Mouse (Mus musculus) CD4-positive, CD25-positive, alpha-beta regulatory T cell, adult 4 months (primary cell): ENCODE measurements around the gene Wnt5a. TPM values are rescaled to one million over a fixed set of nuclear protein-coding genes. Genes with fewer than 3 reads are reported as not detected.

Experiments
- ATAC-seq: one replicate; pipeline ENCODE4 v1.8.0; 2017
- polyA plus RNA-seq, 2 experiments: library from polyadenylated mRNA; unstranded; fragments of 100-300 nt; shearing (Covaris generic); gene quantifications; one replicate each; pipeline ENCODE4 v1.2.1; 2017

The Wnt5a gene
- not detected for polyA plus RNA-seq

DNA sequence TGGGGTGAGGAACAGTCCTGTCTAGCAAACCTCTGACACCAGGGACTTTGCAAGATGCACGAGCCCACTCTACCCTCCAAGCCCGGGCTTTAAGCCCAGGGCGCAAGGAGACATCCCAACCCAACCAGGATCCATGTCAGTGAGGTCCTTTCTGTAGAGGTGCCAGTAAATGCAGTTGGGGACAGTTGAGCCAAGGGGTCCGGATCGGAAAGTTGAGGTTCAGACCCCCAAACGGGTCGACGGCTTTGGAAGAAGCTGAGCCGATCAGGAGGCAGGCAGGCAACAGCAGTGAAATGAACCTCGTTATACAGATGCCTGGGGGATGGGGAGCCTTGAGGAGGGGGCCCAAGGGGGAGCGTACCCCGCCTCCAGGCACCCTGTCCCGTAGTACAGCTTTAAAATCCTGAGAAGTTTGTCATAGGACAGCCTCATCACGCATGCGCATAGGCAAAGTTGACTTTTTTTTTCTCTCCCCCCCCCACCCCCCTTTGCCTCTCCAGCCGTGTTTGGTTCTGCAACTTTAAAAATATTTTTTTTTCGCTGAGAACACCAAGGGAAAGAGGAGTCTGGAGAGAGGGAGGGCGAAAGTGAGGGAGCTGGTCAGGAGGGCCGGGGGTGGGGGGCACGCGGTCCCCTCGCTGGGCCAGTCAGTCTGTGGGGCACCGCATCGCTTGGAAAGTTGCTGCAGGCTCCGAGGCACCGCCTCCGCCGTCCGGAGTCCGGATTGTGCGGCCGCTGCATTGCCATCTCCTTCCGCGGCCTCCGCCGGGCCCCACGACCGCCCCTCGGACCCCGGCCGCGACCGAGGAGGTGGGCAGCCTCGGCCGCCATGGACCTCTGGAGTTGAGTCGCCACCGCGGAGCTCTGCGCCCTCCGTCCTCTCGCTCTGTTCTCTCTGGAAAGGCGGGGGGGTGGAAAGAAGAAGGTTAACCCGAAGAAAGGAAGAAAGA, at the start of gene Wnt5a:
Gene Wnt5a, plus strand, starts transcription at position 650 of the 950 bp plus-strand sequence.
- ATAC-seq: no peak

DNA sequence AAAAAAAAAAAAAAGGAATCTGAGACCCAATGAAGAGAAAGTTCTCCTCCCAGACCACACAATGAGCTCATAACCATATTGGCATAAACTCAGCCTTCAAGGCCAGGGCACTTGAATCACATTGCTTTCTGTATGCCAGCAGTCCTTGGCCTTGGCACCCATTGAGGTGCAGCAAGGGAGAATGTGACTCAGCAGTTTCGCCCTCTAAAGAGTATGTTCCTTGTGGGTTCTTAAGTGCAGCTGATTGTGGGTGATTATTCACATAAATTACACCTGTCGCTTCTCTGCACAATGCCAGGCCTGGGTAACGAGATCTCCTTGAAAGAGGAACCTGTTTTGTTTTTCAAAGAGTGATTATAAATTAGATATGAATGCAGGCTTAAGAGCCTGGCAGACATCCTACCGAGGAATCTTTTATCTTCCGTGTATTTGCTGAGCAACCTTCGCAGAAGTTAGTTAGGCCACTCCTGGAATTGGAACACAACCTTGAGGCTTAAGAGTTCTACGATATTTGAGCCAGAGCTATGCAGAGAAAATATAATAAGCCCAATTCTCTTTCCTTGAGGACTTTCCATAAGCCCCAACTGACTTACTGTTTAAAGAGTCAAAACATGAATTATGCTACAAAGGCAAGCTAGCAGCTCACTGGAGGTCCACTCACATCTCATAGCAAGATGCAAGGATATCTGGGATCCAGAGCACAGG, 48.0 kb upstream of the Wnt5a start:
- no peak for ATAC-seq

DNA sequence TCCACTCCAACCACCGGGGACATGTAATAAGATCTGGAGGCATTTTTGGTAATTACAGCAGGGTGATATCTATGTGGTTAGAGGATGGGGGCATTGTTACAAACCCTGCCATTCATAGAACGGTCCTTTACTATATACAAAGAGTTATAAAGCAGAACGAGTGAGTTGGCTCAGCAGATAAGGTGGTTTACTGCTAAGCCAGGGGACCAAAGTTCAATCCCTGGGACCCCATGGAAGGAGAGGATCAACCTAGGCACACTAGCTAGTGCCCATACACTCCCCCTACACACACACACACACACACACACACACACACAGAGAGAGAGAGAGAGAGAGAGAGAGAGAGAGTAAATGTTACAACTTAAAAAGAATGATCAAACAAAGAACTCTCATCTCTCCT, 47.1 kb upstream of the Wnt5a start:
- ATAC-seq: no peak

DNA sequence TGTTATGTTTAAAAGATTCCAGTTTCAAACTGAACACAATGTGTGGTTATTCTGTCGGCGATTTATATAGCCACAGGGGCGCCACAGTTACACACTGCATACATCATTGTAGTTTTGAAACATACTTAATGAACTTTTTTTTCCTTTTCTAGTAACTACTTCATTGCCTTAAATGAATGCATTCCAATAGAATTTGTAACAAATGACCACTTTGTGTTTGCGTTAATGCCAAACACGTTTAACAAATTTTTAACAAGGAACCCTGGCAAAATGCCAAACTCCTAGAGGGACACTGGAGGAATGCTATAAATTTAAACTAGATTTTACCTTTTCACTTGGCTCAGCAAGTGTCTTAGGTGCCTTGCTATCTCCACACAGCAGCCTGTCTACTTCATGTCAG, 36.6 kb upstream of the Wnt5a start:
- no peak for ATAC-seq

DNA sequence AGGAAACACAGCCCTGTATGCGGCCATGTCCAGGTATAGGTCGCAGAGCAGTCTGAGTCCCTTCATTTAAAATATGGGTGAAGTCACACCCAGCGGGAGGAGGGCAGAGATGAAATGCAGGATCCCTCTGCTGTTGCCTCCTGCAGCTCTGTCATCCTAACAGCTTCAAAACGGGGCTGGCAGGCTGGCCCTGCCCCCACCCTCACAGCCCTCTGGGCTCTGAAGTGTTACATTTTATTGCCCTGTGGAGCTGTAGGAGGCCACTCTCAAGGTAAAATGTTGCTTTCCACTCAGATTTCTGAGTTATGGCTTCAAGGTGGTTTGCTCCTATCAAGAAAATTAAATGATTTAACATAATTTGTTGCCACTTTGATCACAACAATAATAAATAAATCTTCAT, 34.9 kb upstream of the Wnt5a start:
- no peak for ATAC-seq

DNA sequence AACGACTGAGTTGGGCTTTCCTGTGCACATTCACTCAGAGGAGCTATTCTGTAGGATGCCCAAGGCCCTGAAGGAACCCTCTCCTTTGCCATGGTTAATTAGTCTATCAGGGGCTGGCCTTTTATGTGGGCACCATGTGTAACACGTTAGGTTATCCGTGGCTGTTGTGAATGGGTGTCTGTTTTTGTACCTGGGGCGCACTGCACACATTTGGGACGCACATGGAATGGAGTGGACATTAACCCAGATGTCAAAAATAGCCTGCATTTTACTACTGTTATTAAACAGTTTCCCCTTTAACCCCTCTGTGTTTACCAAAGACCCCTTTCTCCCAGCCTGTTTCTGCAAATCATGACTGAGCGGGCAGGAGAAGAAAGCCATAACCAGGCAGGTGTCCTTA, 34.3 kb upstream of the Wnt5a start:
- no peak for ATAC-seq

DNA sequence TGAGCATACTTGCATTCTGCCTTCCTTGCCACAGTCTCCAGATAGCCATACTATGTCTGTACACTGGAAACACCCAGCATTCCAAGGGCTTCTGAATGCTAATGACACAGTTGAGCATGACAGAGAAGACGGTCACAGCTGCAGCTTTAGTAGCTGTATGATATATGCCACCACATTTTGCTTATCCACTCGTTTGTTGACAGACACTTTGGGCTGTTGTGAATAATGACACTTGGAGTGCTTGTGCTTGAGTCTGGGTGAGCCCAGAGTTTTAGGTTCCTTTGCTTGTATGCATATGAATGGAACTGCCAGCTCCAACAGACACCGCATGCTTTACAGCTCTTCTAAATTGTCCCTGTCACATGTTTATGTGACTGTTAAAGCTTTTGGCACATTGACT, 29.5 kb upstream of the Wnt5a start:
- no peak for ATAC-seq

DNA sequence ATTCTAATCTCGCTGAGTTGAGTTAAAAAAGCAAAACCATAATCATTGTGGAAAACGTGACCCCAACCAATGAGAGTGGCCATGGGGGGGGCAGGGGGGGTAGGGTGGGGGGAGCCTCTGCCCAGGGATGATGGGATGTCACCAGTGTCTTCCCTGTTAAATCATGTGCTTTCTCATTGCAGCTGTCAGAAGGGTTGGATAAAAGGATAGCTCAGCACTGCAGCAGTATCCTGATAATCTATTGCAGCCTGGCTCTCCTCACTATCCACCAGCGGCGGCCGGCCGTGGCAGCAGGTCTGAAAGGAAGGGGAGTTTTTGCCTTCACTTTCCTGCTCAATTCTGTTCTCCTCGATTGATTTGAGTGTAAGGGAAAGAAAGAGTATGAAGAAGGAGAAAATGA, 29.1 kb upstream of the Wnt5a start:
- no peak for ATAC-seq

DNA sequence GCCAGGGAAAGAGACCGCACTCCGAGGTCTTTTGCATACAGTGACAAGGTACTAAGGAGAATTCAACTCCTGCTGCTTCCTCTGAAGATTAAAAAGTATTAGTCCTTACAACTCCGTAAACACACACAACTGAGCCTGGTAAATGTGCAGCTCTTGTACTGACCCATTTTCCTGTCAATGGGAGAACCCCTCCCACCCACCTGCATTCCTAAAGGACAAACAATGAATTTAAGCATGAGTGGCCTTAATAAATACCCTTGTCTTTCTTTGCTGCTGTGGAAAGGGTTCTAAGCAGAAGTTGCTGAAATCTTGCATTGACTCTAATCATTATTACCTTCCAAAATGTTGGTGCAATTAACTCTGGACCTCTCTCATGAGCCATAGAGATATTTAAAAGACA, 27.8 kb upstream of the Wnt5a start:
- no peak for ATAC-seq

DNA sequence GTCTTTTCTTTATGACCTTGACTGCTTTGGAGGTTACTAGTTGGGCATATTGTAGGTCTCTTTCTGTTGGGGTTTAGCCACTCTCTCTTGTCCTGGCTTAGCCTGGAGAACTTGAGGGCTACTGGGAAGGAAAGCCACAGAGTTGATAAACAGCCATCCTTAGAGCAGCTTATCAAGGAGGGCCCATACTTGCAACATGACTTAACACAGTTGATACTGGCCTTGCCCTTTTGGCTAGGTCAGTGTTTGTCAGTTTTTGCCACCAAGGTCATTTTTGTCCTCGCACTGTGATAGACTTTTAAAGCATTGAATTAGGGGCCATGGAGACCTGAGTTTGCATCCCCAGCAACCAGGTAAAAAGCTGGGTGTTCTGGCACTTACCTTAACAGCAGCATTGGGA, 23.7 kb upstream of the Wnt5a start:
- no peak for ATAC-seq

DNA sequence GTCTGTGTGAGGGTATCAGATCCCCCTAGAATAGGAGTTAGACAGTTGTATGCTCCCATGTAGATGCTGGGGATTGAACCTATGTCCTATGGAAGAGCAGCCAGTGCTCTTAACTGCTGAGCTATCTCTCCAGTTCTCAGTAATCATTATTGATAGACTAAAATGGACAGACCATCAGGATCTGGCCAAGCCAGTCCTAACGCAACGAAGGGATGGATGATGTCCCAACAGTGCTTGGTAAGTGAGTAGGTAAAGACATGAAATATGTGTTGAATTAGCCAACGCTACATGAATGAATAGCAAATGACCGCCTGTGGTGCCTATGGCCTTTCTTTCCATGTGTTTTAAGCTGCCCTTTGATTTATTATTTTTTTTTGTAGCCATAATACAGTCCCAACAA, 10.7 kb upstream of the Wnt5a start:
- ATAC-seq: no peak

DNA sequence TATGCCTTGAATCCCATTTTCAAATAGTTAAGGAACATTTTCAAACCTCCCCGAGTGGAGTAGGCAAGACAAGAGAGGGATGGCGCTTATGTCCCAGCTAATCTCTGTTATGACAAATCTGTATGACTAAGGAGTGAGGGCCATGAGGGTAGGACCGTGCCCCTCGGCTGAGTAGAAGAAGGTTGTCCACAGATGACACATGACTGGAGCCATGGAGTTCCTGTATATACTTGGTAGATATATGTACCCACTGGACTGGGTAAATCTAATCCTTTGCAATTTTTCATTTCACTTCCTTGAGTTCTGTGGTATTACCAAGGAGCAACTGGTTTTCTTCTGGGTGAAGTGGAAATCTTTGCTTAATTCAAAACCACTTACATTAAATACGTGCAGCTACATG, 10.3 kb upstream of the Wnt5a start:
- ATAC-seq: no peak

DNA sequence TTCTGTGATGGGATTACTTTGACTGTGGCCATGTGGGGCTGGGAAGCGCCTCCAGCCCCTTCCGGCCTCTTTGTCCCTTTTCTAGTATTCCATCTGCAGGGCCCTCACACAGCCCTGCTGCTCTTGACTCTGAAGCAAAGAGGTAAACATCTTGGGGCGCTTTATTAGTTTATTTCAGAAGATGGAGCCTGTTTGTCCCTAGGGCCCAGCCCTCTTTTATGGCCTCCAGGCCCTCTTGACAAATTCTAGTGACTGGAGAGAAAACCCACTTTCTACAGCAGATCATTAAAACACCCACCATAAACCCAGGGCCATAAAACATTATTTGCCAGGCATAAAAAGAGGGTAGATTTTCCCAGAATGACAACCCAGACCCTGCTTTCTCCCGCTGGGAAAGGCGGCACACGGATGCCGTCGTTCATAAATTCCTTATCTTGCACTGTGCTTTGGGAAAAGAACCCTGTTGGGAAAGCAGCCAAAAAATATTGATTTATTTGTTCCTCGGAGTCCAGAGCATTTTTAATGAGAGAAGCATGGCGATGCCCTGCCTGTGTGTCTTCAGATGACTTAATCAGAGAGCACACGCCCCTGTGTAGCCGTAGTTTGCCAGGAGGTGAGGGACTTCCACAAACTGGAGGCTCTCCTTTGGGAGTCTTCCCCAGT, 3.2 kb upstream of the Wnt5a start:
- ATAC-seq: no peak

DNA sequence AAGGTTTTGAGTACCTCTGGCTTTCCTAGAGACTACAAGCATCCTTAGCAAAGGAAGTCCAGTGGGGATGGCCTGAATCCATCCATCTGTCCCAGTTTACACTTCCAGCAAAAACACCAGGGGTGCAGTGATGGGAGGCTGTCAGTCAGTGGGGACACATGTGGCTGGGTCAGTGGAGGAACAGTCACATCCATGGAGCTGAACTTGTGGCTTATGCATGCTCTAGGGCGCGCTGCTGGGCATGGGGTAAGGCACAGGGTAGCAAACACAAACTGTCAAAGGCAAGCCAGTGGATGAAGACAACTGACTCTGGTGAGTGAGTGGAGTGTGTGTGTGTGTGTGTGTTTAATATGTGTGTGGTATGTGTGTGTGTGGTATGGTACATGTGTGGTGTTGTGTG, 1.3 kb upstream of the Wnt5a start:
- ATAC-seq: no peak

DNA sequence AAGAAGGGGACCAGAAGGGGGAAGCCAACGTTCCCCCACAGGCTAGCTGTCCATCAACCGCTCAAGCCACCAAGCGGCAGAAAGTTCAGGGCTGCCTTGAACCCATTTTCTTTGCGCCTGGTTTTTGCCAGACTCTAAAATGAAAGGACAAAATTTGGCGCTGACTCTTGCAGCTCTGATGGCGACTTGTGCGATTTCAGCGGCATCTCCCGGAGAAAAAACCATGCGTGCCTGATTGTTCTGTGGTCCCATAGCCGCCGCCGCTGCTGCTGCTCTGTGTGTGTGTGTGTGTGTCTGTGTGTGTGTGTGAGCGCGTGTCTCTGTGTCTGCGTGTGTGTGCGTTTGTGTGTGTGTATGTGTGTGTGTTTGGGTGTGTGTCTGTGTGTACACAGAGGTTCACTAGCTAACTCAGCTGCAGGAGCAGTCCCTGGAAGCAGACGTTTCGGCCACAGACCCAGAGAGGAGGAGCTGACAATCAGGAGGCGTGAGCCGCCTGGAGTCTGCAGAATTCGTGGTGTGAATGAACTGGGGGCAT, 568 bp downstream of the Wnt5a start:
- ATAC-seq: no peak

DNA sequence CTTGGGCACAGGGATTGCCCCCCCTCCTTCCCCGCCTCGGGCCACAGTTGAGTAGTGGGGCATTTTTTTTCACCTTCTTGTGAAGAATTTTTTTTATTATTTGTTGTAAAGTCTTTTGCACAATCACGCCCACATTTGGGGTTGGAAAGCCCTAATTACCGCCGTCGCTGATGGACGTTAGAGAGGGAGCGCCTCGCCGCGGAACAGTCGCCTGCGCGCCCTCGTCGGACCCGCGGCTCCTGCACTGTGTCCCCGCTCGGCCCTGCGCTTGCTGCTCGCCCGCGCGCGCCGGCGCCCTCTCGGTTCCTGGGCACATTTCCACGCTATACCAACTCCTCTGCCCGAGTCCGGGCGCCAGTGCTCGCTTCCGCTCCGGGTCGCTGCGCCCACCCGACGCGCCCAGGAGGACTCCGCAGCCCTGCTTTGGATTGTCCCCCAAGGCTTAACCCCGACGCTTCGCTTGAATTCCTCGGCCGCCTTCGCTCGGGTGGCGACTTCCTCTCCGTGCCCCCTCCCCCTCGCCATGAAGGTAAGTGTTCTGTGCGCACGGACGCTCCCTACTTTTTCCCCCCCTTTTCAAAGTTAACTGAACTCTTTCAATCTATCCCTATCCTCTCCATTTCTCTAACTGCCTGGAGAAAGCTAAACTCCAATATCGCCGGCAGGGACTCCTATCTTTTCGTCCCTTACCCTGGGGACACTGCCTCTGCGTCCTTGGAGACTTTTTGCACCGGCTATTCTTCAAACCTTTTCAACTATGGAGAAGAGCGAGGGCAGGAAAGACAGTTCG, 1.2 kb downstream of the Wnt5a start:
- ATAC-seq: no peak

DNA sequence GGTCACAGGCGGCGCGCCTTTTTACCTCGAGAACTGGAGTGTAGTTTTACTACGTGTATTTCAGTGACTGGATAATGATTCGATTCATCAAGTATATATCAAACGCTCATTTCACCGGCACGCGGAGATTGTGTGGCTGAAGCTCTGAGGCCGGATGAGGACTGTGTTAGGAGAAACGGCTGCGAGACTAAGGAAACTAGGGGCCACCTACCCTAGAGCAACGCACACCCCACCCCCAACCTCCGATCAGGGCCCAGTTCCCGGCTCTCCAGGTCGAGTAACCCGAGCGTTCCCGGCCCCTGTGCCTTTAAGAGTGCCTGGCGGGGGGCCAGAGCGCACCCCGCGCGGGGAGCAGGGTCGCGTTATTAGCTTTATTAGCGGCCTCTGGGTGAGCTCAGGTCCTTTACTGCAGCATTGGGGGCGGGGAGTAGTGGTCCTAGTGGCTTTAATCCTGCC, 1.9 kb downstream of the Wnt5a start:
- ATAC-seq: no peak

DNA sequence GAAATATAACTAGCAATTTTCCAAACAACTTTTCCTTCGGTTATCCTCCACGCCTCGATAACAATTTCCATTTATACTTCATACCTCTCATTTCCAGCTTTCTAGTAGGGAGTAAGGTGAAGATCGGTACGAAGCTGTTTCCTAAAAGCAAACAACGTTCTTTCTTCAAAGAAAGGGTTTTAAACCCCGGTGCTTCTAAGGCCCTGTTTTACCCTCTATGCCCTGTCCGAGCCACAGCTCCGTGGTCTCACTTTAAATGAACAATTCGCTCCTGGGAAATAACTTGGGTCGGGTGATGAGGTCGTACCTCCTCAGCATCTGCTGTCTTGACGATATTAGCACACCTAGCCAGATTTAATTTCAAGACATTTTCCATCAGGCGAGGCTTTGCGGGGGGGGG, 2.5 kb downstream of the Wnt5a start:
- ATAC-seq: no peak

DNA sequence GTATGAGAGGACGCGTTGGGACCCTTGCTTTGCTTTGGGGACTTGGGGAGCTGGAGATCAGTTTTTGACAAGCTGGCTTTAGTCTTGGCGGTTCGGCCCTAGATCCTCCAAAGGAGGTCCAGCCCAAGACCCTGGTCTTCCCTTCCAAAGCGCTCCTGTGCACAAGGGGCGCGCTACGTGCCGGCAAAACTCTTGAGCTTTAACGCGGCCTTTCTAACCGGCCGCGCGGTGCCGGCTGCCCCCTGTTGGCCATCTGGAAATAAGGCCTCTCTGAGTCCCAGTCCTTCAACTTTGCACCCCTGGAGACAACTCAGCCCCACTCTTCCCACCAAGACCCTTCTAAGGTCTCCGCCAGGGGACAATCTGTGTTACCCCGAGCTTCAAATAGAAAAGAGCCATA, 2.9 kb downstream of the Wnt5a start:
- no peak for ATAC-seq

DNA sequence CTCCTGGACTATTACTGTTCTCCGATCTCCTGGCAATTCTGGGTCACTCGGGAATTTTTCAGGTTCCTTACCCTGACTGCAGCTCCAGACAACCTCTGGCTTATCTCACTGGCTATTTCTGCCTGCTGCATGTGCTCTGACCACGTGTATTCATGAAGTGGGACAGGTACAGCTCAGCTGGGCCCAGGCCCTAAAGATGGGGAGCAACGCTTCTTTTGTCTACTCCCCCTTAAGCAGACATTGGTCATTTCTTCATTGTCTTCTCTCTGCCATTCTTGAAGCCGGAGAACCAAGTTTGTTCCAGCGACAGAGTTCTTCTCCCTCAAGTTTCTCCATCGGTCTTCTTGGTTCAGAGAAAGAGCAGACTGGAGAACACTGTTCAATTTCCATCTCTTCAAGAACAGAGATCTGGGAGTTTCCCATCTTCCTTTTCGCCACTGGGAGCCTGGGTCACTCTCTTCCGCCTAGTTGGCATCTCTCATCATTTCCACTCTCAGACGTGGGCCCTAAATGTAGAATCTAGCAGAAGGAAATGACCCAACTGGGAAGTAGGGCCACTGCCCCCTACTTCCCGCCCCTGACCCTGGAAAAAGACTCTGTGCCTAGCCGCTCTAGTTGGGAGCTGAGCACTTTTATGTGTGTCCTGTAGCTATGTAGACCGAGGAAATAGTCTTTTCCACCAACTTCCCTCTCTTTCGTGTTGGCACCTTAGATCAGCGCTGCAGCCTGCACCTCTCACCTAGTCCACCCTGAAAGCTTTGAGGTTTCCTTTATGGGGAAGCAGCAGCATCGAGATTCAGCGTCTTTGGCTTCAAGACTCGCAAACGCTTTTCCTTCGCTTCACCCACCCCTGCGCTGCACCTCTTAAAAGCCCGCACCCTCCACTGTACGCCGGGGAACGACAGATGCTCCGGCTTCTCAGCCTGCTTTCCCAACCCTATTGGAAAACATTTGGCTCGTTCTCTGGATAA, 4.0 kb downstream of the Wnt5a start:
- ATAC-seq: no peak
